Mouse (Mus musculus): ENCODE data around the gene B3galt2.
A peak's percentile ranks its signal among the peaks of the same experiment; 100 is the strongest.
"Not testable (repeated sequence)": the region's sequence is repeated elsewhere in the genome, so short reads cannot be mapped to it uniquely, and the experiment has no call there.

The B3galt2 gene

GRCm38 (mm10) chr1:143640650-143641407, at the start of gene B3galt2:
TSS of gene B3galt2 (plus strand) at chr1:143640664.
- DNase-seq: peak; percentile 35

GRCm38 (mm10) chr1:143596864-143597263, 43.6 kb upstream of the B3galt2 start:
- no peak for DNase-seq

GRCm38 (mm10) chr1:143608911-143609310, 31.6 kb upstream of the B3galt2 start:
- DNase-seq: no peak

- no peak for DNase-seq
Measured at GRCm38 (mm10) chr1:143612901-143613300, 27.6 kb upstream of the B3galt2 start.

- no peak for DNase-seq
Measured at GRCm38 (mm10) chr1:143619760-143620159, 20.7 kb upstream of the B3galt2 start.

GRCm38 (mm10) chr1:143621930-143622329, 18.5 kb upstream of the B3galt2 start:
- no peak for DNase-seq

GRCm38 (mm10) chr1:143622634-143623033, 17.8 kb upstream of the B3galt2 start:
- no peak for DNase-seq

GRCm38 (mm10) chr1:143631337-143631736, 9.1 kb upstream of the B3galt2 start:
- no peak for DNase-seq

- no peak for DNase-seq
Measured at GRCm38 (mm10) chr1:143632361-143632760, 8.1 kb upstream of the B3galt2 start.

GRCm38 (mm10) chr1:143632854-143633587, 7.4 kb upstream of the B3galt2 start:
- DNase-seq: no peak

- DNase-seq: no peak
Measured at GRCm38 (mm10) chr1:143644221-143644620, 3.8 kb downstream of the B3galt2 start.

- DNase-seq: no peak
Measured at GRCm38 (mm10) chr1:143645386-143645785, 4.9 kb downstream of the B3galt2 start.

GRCm38 (mm10) chr1:143646219-143646618, 5.8 kb downstream of the B3galt2 start:
- DNase-seq: no peak

GRCm38 (mm10) chr1:143650317-143650716, 9.9 kb downstream of the B3galt2 start:
- no peak for DNase-seq

GRCm38 (mm10) chr1:143653646-143654045, 13.2 kb downstream of the B3galt2 start:
- DNase-seq: no peak

- DNase-seq: no peak
Measured at GRCm38 (mm10) chr1:143663197-143663596, 22.7 kb downstream of the B3galt2 start.

GRCm38 (mm10) chr1:143664786-143665185, 24.3 kb downstream of the B3galt2 start:
- not testable (repeated sequence) for DNase-seq

GRCm38 (mm10) chr1:143675734-143676361, 35.4 kb downstream of the B3galt2 start:
- DNase-seq: no peak

GRCm38 (mm10) chr1:143681108-143681507, 40.6 kb downstream of the B3galt2 start:
- DNase-seq: no peak

GRCm38 (mm10) chr1:143684849-143685248, 44.4 kb downstream of the B3galt2 start:
- no peak for DNase-seq

GRCm38 (mm10) chr1:143701736-143702135, 61.3 kb downstream of the B3galt2 start:
- no peak for DNase-seq

- no peak for DNase-seq
Measured at GRCm38 (mm10) chr1:143702141-143702740, 61.8 kb downstream of the B3galt2 start.

GRCm38 (mm10) chr1:143702741-143703262, 62.3 kb downstream of the B3galt2 start, which contains the start of gene Cdc73:
TSS of gene Cdc73 (minus strand) at chr1:143702893.
- DNase-seq: peak; percentile 95
